Mouse (Mus musculus): ENCODE data around the gene Farp1.

Gene Farp1

DNA sequence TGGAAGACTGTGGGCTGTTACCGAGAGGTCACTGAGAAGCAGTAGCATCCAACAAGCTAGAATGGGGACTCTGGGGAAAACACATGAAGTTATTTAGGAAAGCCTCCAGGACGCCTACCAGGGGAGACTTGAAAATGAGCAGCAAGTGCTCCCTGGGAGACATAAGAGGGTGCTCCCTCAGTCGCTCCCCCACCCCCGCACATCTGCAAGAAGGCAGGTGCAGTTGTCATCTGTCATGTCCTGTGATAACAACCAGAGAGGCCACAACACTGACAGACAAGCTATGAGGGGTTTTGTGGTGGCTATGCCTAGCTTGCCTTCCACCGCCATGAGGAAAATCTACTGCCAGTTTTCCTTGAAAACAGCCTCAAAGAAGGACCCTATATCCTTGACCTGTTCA lies 287.1 kb downstream of the Farp1 start:
- DNase-seq, result no peak

DNA sequence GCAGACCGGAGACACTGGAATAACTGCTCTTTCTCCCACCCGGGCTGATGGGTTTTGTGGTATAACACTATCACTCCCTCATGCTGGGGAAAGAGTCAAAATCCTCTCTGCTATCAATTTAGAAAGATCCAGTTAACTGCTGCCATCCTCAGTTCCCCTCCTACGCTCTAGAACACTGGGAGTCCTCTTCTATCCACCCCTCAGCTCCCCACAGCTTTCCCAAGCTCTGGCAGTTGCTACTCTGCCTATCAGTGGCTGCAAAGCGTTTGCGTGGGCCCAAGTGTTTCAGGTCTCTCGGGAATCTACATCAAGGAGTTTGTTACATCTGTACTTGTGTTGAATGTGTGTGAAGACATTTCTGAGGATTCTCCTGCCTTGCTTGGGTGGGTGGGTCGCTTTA lies 287.6 kb downstream of the Farp1 start:
- no peak for DNase-seq

DNA sequence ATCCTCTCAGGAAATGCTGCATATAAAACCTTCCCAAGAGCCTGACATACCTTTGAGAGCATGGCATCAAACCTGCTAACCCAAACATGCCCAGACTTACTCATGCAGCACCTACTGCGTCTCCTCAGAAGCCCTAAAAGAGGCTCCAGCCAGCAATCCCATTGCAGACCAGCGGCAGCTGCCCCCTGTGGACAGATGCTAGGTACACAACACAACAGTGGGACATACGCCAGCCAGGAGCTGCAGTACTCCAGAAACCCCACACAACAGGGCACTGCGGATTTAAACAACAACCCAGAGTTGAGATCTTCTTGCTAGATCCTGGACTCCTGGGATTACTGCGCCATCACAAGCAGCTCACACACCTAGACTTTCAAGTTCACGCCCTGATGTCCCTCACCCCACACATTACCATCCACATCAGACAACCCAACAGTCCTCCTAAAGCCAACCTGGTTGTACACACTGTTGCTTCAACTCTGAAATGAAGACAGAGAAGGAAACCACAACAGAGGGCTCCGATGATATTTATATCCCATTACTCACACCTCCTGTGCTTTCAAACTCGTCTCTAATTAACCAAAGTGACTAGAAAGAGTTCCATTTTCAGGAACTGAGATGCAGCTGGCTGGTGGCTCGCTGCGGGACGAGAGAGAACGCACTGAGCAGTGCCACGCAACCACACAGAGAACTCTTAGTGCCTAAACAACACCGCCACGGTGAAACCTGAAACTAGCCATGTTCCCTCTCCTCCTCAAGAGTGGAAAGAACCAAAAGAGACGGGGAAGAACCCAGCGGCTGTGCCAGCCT lies 289.7 kb downstream of the Farp1 start:
- DNase-seq, result no peak

DNA sequence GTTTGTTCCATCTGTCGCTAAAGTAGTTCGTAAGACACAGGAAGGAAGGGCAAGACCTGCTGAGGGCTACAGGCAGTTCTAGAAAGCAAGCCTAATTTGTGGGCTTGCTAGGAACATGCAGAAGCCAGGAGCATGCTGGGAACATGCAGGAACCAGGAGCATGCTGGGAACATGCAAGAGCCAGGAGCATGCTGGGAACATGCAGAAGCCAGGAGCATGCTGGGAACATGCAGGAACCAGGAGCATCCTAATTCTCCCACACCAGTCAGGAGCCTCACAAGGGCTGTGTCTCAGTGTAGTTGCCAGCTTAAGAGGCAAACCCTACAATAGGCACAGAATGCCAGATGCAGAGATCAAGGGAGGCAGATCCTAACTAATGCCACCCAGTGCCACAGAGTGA lies 291.4 kb downstream of the Farp1 start:
- DNase-seq, result no peak

DNA sequence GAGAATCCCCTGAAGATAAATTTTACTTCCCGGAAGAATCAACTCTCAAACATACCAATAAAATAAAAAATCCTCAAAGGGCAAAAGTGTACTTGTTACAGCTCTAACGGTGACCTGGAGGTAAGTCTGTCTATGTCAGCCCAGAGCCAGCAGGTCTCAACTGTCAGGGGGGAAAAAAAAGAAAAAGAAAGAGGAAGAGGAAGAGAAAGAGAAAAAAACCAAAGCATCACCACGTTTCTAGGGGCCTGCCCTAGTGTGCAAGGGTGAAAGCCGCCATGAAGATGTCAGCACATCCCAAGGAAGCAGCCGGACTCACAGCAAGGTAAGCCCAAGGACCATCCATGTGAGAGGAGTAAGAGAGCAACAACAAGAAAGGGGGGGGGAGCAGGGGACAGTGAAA lies 293.9 kb downstream of the Farp1 start:
- no peak for DNase-seq

DNA sequence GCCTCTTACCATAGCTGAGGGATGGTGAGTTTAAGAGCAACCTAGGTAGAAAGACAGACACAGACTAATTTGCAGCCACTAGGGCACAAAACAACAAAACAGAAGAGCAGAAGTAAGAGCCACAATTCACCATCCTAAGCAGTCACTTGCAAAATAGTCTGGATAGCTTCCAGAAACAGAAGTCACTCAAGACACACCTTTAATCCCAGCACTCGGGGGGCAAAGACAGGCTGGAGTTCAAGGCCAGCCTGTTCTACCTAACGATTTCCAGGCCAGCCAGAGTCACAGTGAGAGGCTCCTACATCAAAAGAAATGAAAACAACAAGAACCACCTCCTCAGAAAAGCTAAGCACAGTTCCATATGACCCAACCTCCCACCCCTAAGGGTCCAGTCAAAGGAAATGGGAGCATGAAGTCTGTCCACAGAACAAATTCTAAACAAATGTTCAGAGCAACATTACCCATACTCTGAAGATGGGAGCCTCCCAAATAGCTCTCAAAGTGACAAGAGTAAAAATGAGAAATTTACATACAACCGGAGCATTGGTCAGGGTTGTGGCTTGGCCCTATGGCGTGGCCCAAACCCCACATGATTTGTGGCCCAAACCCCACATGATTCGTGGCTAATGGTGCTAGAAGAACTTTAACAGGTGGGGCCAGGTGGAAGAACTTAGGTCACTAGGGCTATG lies 294.5 kb downstream of the Farp1 start:
- no peak for DNase-seq

DNA sequence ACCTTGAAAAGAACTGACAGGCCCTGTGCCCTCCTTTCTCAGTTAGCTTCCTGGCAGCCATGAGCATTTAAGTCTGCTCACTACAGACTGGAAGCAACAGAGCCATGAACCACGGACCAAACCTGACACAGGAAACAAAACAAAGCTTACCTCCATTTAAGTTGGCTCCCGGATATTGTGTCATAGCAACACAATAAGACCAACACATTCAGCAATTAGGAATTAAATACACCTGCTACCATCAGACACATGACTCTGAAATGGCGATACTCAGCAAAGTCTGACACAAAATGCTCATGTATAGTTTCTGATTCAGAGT lies 295.0 kb downstream of the Farp1 start:
- DNase-seq, result no peak
